Mouse (Mus musculus) forebrain, embryonic 14.5 days (tissue): ENCODE results near the gene Alg14. TPM values are rescaled to one million over a fixed set of nuclear protein-coding genes. Genes with fewer than 3 reads are reported as not detected.
A peak's percentile ranks its signal among the peaks of the same experiment; 100 is the strongest.

Source experiments
- ATAC-seq: fragments of 200-750 bp; cut with Nextera tagmentation; 2 replicates; pipeline ENCODE4 v1.8.0; 2017; ENCODE audit warnings: mild to moderate bottlenecking, moderate library complexity
- DNase-seq: peaks from one replicate; pipeline ENCODE4 v3.0.0-alpha.2; 2015; ENCODE audit warnings: low spot score
- H3K27ac ChIP-seq: fragments of 300-500 bp; sonication (generic); 2 replicates; pipeline ENCODE4 v1.5.1; 2014; ENCODE audit warnings: low read depth, mild to moderate bottlenecking, control low read depth, low read length, moderate library complexity
- H3K27me3 ChIP-seq: fragments of 300-500 bp; sonication (generic); replicated peaks from 2 replicates; pipeline ENCODE4 v1.6.1; 2014; ENCODE audit warnings: low read length, control low read depth, mixed read lengths; ENCODE audit not compliant: control insufficient read depth, insufficient read depth
- H3K36me3 ChIP-seq: fragments of 300-500 bp; sonication (generic); 2 replicates; pipeline ENCODE4 v1.6.1; 2014; ENCODE audit warnings: low read length, control low read depth; ENCODE audit not compliant: control insufficient read depth, insufficient read depth
- H3K4me1 ChIP-seq: fragments of 300-500 bp; sonication (generic); 2 replicates; pipeline ENCODE4 v1.6.1; 2014; ENCODE audit warnings: antibody characterized with exemption, low read length, control low read depth; ENCODE audit not compliant: control insufficient read depth, insufficient read depth
- H3K4me2 ChIP-seq: fragments of 300-500 bp; sonication (generic); 2 replicates; pipeline ENCODE4 v1.6.1; 2014; ENCODE audit warnings: mild to moderate bottlenecking, control low read depth, low read length
- H3K4me3 ChIP-seq: fragments of 300-500 bp; sonication (generic); 2 replicates; pipeline ENCODE4 v1.5.1; 2014; ENCODE audit warnings: low read depth, low read length, control low read depth
- H3K9ac ChIP-seq: fragments of 300-500 bp; sonication (generic); 2 replicates; pipeline ENCODE4 v1.6.1; 2014; ENCODE audit warnings: mild to moderate bottlenecking, low read length, control low read depth, moderate library complexity
- H3K9me3 ChIP-seq: fragments of 300-500 bp; sonication (generic); replicated peaks from 2 replicates; pipeline ENCODE4 v1.6.1; 2016; ENCODE audit warnings: low read length, control low read depth, mixed read lengths; ENCODE audit not compliant: control insufficient read depth
- WGBS: fragments of 180-500 bp; shearing (Covaris S2); extraction: QIAGEN DNeasy Blood & Tissue Kit; methylation state at CpG from one replicate; pipeline ENCODE4 v1.1.7; 2014; 5-methylcytosine and 5-hydroxymethylcytosine counted together
- polyA plus RNA-seq: library from polyadenylated mRNA; unstranded; fragments of >200 nt; fragmentation: Nextera tagmentation; extraction: Ambion mirVana; gene quantifications from 2 replicates; pipeline ENCODE4 v1.2.1, GENCODE M21; 2014

Gene Alg14
- polyA plus RNA-seq, 1 experiment from 2014 or later, result 40.9 TPM

DNA sequence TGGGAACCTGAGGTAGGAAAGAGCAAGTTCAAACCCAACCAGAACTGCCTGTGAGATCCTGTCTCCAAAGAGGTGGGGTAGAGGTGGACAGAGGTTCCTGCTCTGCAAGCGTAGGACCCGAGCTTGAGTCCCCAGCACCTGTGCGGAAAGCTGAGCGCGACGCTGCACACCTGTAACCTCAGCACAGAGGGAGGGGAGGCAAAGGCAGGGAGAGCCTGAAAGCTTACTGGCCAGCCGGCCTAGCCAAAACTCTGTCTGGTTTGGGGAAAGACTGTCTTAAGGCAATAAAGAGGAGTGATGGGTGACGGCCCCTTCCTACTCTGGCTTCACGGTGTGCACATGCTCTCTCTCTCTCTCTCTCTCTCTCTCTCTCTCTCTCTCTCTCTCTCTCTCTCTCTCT, 21.4 kb downstream of the Alg14 start:
- Histone ChIP-seq H3K9ac (no peak overlapping the region), H3K36me3 (no peaks in the 10 kb centered on the region), H3K27ac (no peak overlapping the region), H3K4me2 (no peak overlapping the region), H3K4me3 (no peak overlapping the region), H3K4me1 (no peaks in the 10 kb centered on the region), H3K27me3 (no peaks in the 10 kb centered on the region), H3K9me3 (no peaks in the 10 kb centered on the region)
- WGBS, result 67% methylated on average over 9 of the region's 9 CpGs
- ATAC-seq (no peak), DNase-seq (no peak)

DNA sequence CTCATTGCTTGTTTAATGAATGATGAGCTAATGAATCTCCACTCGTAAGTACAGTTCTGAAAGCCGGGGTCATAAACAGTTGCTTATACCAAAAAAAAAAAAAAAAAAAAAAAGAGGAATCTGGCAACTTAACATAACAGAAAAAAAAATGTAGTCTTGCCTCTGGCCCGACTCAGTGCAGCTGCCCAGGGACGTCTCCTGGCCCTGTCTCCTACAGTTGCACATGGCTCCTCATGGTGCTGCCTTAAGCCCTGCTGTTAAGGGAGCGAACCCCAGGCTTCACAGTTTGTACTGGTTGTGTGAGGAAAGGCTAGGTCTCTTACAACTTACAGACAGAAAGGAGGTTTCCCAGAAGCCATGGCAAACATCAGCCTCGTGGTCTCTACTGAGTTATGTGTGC, 22.6 kb downstream of the Alg14 start:
- Histone ChIP-seq H3K36me3 (no peaks in the 10 kb centered on the region), H3K9me3 (no peaks in the 10 kb centered on the region), H3K4me3 (no peak overlapping the region), H3K4me2 (no peak overlapping the region), H3K4me1 (no peaks in the 10 kb centered on the region), H3K9ac (no peak overlapping the region), H3K27ac (no peak overlapping the region), H3K27me3 (no peaks in the 10 kb centered on the region)
- no peak for ATAC-seq
- no peak for DNase-seq
- 83% methylated on average over 6 of the region's 6 CpGs for WGBS

DNA sequence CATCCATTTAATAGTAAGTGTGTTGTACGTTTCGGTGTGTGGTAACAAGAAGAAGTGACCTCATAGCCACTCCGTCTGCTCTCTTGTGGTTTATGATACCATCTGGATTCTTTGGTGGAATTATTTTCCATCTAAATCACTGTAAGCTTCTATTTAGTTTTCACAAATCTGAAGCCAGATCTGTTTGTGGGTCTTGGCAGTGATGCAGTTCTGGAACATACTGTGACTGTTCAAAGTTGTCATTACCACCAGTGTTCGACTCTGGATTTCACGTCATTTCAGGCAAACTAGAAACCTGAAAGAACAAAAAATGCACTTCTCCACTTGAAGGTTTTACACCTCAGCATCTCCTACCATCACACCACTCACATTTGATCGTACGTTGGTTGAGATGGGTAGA, 23.9 kb downstream of the Alg14 start:
- DNase-seq (no peak), ATAC-seq (no peak)
- Histone ChIP-seq H3K4me2 (no peak overlapping the region), H3K9me3 (no peaks in the 10 kb centered on the region), H3K27ac (no peak overlapping the region), H3K36me3 (no peaks in the 10 kb centered on the region), H3K4me1 (no peaks in the 10 kb centered on the region), H3K9ac (no peak overlapping the region), H3K4me3 (no peak overlapping the region), H3K27me3 (no peaks in the 10 kb centered on the region)
- 94% methylated on average over 7 of the region's 7 CpGs for WGBS

DNA sequence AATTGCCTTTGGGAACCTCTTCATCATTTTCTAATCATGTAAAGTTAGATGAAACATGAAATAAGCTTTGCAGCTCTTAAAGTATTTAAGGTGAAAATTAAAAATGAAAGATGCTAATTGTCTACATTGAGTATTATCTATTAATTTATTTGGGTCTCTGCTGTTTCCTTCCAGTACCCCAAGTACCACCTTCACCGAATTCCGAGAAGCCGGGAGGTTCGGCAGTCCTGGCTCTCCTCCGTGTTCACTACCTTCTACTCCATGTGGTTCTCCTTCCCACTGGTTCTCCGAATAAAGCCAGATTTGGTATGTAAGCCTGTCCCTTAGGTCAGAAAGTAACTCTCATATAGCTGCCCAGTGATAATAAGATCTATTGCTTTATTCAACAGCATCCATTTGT, 28.3 kb downstream of the Alg14 start:
- Histone ChIP-seq H3K36me3 (0 out of 2 replicates have a peak, but pooled peaks cover 3% of the 10 kb centered on the region), H3K27me3 (no peaks in the 10 kb centered on the region), H3K4me2 (no peak overlapping the region), H3K9me3 (no peaks in the 10 kb centered on the region), H3K9ac (no peak overlapping the region), H3K4me1 (no peaks in the 10 kb centered on the region), H3K27ac (no peak overlapping the region), H3K4me3 (no peak overlapping the region)
- WGBS, result 93% methylated on average over 6 of the region's 6 CpGs
- DNase-seq (no peak), ATAC-seq (no peak)

DNA sequence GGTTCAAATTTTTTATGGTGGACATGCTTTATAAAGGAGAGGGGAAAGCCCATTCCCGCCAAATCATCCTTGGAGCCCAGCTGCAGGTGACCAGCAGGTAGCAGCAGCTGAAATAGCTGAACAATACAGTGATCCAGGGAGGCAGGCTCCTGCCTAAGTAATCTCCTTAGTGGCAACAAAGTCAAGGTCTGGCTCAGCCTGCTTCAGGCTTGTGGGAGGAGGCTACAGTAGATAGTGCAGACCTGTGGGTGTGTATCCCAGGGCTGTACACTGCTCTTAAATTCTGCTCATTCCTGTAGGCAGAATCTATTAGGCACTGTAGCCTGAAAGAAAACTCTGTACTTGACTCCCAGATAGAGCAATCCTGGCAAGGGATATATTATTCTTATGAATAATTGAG, 29.3 kb downstream of the Alg14 start:
- Histone ChIP-seq H3K36me3 (0 out of 2 replicates have a peak, but pooled peaks cover 3% of the 10 kb centered on the region), H3K4me3 (no peak overlapping the region), H3K4me2 (no peak overlapping the region), H3K4me1 (no peaks in the 10 kb centered on the region), H3K9ac (no peak overlapping the region), H3K27ac (no peak overlapping the region), H3K9me3 (no peaks in the 10 kb centered on the region), H3K27me3 (no peaks in the 10 kb centered on the region)
- ATAC-seq (no peak), DNase-seq (no peak)
- 69% methylated on average over 1 of the region's 1 CpGs for WGBS

DNA sequence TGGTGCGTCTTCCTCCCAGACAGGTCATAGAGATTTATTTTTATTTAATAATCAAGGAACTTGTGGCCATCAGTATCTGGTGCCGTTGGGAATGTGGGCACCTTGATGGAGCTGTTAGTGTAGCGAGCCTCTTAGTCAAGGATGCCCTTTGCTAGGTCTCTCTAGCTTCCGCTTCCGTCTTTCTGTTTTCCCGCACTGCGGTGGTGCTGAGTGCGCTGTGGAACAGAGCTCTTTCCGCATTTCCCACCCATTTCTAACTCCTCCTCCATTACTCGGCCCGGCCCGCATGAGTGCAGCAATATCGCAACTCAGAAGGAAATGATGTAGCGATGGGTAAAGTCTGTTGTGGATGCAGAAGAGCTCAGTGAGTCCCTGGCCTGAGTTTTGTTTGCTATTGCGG, 31.8 kb downstream of the Alg14 start:
- Histone ChIP-seq H3K27me3 (no peaks in the 10 kb centered on the region), H3K9me3 (no peaks in the 10 kb centered on the region), H3K4me2 (no peak overlapping the region), H3K27ac (no peak overlapping the region), H3K36me3 (0 out of 2 replicates have a peak, but pooled peaks cover 3% of the 10 kb centered on the region), H3K4me1 (no peaks in the 10 kb centered on the region), H3K4me3 (no peak overlapping the region), H3K9ac (no peak overlapping the region)
- no peak for DNase-seq
- ATAC-seq, result no peak
- WGBS, result 93% methylated on average over 15 of the region's 15 CpGs

DNA sequence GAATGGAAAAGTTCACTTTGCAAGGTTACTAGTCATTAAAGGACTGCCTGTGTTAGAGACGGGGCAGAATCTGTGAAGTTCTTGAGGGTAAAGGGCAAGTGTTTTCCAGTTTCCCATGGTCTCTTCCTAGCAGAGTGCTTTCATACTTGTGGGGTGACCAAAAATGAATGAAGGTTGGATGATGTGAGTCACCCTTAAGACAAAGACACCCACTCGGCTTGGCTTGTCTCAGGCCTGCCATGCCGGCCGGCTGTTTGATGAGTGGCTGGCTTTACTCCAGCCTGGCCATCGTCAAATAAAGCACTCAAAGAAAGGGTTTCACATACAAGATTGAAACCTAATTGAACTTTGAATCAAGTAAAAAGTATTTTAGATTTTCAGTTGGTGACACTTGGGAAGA, 35.8 kb downstream of the Alg14 start:
- 58% methylated on average over 5 of the region's 5 CpGs for whole genome bisulfite sequencing
- Histone ChIP-seq H3K9me3 (no peaks in the 10 kb centered on the region), H3K4me1 (no peaks in the 10 kb centered on the region), H3K36me3 (no peaks in the 10 kb centered on the region), H3K4me2 (no peak overlapping the region), H3K27me3 (no peaks in the 10 kb centered on the region), H3K4me3 (no peak overlapping the region), H3K27ac (no peak overlapping the region), H3K9ac (no peak overlapping the region)
- ATAC-seq (no peak), DNase-seq (no peak)

DNA sequence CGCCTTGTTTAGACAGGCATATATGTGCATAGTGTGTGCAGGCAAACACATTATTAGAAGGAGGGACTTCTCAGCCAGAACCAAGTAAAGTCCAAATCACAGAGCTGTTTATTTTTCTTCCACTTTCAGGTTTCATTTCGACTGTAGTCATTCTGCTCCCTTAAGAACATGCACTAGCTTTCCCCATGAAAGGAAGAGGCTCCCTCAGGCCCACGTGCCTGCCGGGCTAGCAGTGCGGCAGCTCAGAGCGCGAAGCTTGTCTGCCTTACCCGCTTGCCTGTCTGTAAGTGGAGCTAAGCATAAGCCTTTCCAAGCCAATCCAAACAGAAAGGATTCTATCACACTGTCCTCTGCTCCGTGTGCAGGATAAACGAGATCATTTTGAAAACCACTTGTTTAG, 38.1 kb downstream of the Alg14 start:
- no peaks in the 10 kb centered on the region for H3K9me3 ChIP-seq
- H3K9ac ChIP-seq, result no peak overlapping the region
- no peaks in the 10 kb centered on the region for H3K27me3 ChIP-seq
- H3K36me3 ChIP-seq, result no peaks in the 10 kb centered on the region
- no peaks in the 10 kb centered on the region for H3K4me1 ChIP-seq
- ATAC-seq (peak; percentile 46; the same call in 1 of the 2 replicates), DNase-seq (no peak)
- H3K27ac ChIP-seq, result no peak overlapping the region
- 68% methylated on average over 10 of the region's 10 CpGs for WGBS
- H3K4me2 ChIP-seq, result no peak overlapping the region
- no peak overlapping the region for H3K4me3 ChIP-seq

DNA sequence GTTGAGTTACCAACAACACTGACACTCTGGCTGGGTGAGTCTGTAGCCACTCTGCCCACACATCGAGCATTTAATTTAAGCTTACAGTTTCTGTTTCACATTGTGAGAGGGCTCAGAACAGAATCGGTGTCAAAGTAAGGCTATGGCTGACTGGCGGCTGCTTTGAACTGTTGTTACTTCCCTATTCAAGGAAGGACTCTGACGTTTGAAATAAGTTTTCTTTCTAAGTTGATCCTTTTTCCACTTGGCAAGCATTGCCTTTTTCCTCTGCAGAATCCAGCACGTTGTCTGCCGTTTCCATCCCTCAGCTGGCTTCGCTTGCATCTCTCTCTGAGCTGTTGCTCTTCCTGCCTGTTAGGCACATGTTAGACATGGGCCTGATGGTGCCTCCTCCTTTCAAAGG, 38.7 kb downstream of the Alg14 start:
- Histone ChIP-seq H3K4me3 (no peak overlapping the region), H3K9me3 (no peaks in the 10 kb centered on the region), H3K4me1 (no peaks in the 10 kb centered on the region), H3K36me3 (no peaks in the 10 kb centered on the region), H3K9ac (no peak overlapping the region), H3K4me2 (no peak overlapping the region), H3K27me3 (no peaks in the 10 kb centered on the region), H3K27ac (no peak overlapping the region)
- DNase-seq (no peak), ATAC-seq (no peak)
- WGBS, result 51% methylated on average over 7 of the region's 7 CpGs
